Mouse (Mus musculus) bone marrow macrophage, adult 2 months (primary cell): ENCODE results near the gene Cfl1.

ENCODE experiments used
- CTCF ChIP-seq: IDR thresholded peaks from 2 replicates; pipeline ENCODE4 v1.5.1; 2012; ENCODE audit warnings: low read depth, mild to moderate bottlenecking, low read length, moderate library complexity
- POLR2A ChIP-seq: IDR thresholded peaks from 2 replicates; pipeline ENCODE4 v1.6.1; 2012; ENCODE audit warnings: mild to moderate bottlenecking, low read depth, low read length, borderline replicate concordance

DNA sequence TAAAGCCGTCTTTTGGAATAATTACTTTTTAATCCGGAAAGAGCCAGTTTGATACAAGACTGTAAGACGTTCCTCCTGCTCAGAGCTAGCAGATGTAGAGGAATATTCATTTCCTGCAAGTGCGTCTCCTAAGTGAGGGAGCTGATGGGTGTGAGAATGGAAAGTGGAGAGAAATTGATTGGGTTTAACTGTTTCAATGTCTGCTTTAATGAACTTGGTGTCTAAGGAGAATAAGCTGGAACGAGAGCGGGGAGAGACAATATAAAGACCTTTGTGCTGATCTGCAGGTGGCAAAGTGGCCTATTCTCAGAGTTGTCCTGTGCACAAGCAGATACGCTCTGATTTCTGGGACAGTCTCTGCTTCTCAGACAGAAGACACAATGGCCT, 39.9 kb downstream of the Cfl1 start:
- TF ChIP-seq CTCF = no peak
- no peak for TF ChIP-seq POLR2A
